13 mouse cellular contexts compared by ENCODE assay signal in the genomic region with DNA sequence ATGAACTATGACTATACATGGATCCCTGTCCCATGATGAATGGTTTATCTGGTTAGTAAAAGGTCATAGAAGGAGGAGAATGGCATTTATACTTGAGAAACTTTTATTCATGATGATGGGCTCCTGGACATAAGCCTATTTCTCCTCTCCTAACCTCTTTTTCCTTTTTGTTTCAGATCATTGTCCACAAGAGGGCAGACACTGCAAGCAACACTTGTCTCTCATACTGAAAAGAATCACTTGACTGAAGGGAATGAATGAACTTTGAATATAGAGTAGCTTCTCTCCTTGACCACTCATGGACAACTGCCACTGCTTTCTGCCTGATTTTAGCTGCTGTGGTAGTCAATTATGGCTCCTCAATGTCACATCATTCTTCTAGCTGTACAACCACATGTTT. TPM values are rescaled to one million over a fixed set of nuclear protein-coding genes. Genes with fewer than 3 reads are reported as not detected.
A peak's percentile ranks its signal among the peaks of the same experiment; 100 is the strongest.
DNase-seq lines count a peak whose midpoint lies in the region; TF ChIP-seq lines count a peak whose summit lies in the region.
"Had no signal": no experiment of that assay in that cellular context is flagged by ENCODE, and none has a peak within 500 bp of the region (broad histone marks: within the 10 kb centered on the region; RNA-seq: fewer than 3 reads in every experiment).

No protein-coding gene starts in this region.

- peak; percentile 36; the same call in 1 of the 2 replicates for TF ChIP-seq CTCF in cerebellum, adult 2 months (IDR thresholded peaks at IDR 0.05; ENCODE audit: borderline replicate concordance, insufficient read depth, low read depth, low read length)
- peak; percentile 81 for TF ChIP-seq CTCF in layer of hippocampus, adult 2 months (conservative IDR thresholded peaks at IDR 0.05)

- no peaks in the 10 kb centered on the region for H3K4me1 ChIP-seq in cerebellum, adult 2 months (ENCODE audit: control insufficient read depth, insufficient read depth, low read length)
- H3K4me1 ChIP-seq: forebrain, embryonic 12.5 days; liver, embryonic 12.5 days had no signal

- peak in 1 of 2 experiments; percentile 52 for DNase-seq in cerebellum, adult 2 months
- no peak for DNase-seq in cerebellum, adult 11-12 months
- peak; percentile 14 to 25 for DNase-seq in layer of hippocampus, adult 2 months (ENCODE audit: low spot score in 2 of 2)
- no peak for DNase-seq in layer of hippocampus, adult 9-10 months (ENCODE audit: low spot score)
- DNase-seq in A20 (ENCODE audit: low read depth, low spot score), result peak; percentile 49
- DNase-seq in cerebellum, postnatal 36 days, result peak; percentile 8 to 33
- no peak for DNase-seq in urinary bladder, postnatal 36 days (ENCODE audit: low spot score in 2 of 2)
- DNase-seq in ovary, adult 18-20 months (ENCODE audit: low spot score), result no peak

- no peak overlapping the region for H3K4me3 ChIP-seq in cerebellum, adult 2 months (replicated peaks; ENCODE audit: insufficient read depth, low read depth, low read length)
- H3K4me3 ChIP-seq in layer of hippocampus, adult 2 months, result no peak overlapping the region
- H3K4me3 ChIP-seq: forebrain, embryonic 12.5 days; liver, embryonic 12.5 days had no signal

- no peaks in the 10 kb centered on the region for H3K27me3 ChIP-seq in cerebellum, adult 2 months (ENCODE audit: control insufficient read depth, insufficient read depth, low read length)
- H3K27me3 ChIP-seq: forebrain, embryonic 12.5 days; liver, embryonic 12.5 days had no signal

- TF ChIP-seq POLR2A in cerebellum, adult 2 months (IDR thresholded peaks at IDR 0.05; ENCODE audit: borderline replicate concordance, insufficient read depth, low read length), result no peak

- H3K27ac ChIP-seq in cerebellum, adult 2 months (ENCODE audit: insufficient read depth, low read length), result no peak overlapping the region
- no peak overlapping the region for H3K27ac ChIP-seq in layer of hippocampus, adult 2 months
- H3K27ac ChIP-seq: forebrain, embryonic 12.5 days; liver, embryonic 12.5 days had no signal

RNA-seq across cellular contexts. Expression of a gene that starts 13.3 kb away (rescaled TPM):
- polyA plus RNA-seq in cerebellum, adult 2 months (2012; rRNA removed), result 34.7 and 37.1 TPM in 2 replicates
- 1 to 10 TPM; 5.8 to 6.5 TPM for total RNA-seq in layer of hippocampus, adult 2 months (2021)
- total RNA-seq: hematopoietic stem cell, adult 5-6 weeks; megakaryocyte, adult 5-6 weeks had no signal
- polyA plus RNA-seq: gonadal fat pad, adult 2 months had no signal

Comparison
In these comparisons a context has a peak if more than half of its experiments do, and no peak if none do; other contexts are left out.
1. DNase-seq: peak in layer of hippocampus, adult 2 months (2 of 2), A20 (single experiment) and cerebellum, postnatal 36 days (2 of 2); none in cerebellum, adult 11-12 months (single experiment), layer of hippocampus, adult 9-10 months (single experiment), urinary bladder, postnatal 36 days (0 of 2) and ovary, adult 18-20 months (single experiment).